Mouse (Mus musculus) hindbrain, embryonic 11.5 days (tissue): Measurements from ENCODE around the gene Uba5. TPM values are rescaled to one million over a fixed set of nuclear protein-coding genes. Genes with fewer than 3 reads are reported as not detected.
A peak's percentile ranks its signal among the peaks of the same experiment; 100 is the strongest.

Source experiments
- ATAC-seq: fragments of 200-750 bp; cut with Nextera tagmentation; 2 replicates; pipeline ENCODE4 v1.8.0; 2017; ENCODE audit warnings: mild to moderate bottlenecking, moderate TSS enrichment, moderate library complexity; ENCODE audit not compliant: low FRiP score
- DNase-seq: peaks from one replicate; pipeline ENCODE4 v3.0.0-alpha.2; 2015; ENCODE audit warnings: low spot score
- H3K27ac ChIP-seq: fragments of 300-500 bp; sonication (generic); 2 replicates; pipeline ENCODE4 v1.5.1; 2014; ENCODE audit warnings: mild to moderate bottlenecking, low read depth, low read length
- H3K27me3 ChIP-seq: fragments of 300-500 bp; sonication (generic); 2 replicates; pipeline ENCODE4 v1.6.1; 2014; ENCODE audit warnings: mild to moderate bottlenecking, low read length, moderate library complexity, mixed read lengths; ENCODE audit not compliant: control insufficient read depth, insufficient read depth
- H3K36me3 ChIP-seq: fragments of 300-500 bp; sonication (generic); 2 replicates; pipeline ENCODE4 v1.6.1; 2014; ENCODE audit warnings: mild to moderate bottlenecking, low read length, moderate library complexity, mixed read lengths; ENCODE audit not compliant: control insufficient read depth, insufficient read depth
- H3K4me1 ChIP-seq: fragments of 300-500 bp; sonication (generic); replicated peaks from 2 replicates; pipeline ENCODE4 v1.6.1; 2014; ENCODE audit warnings: low read length, mixed read lengths; ENCODE audit not compliant: control insufficient read depth, insufficient read depth
- H3K4me2 ChIP-seq: fragments of 300-500 bp; sonication (generic); replicated peaks from 2 replicates; pipeline ENCODE4 v1.6.1; 2014; ENCODE audit warnings: mild to moderate bottlenecking, low read depth, low read length
- H3K4me3 ChIP-seq: fragments of 300-500 bp; sonication (generic); 2 replicates; pipeline ENCODE4 v1.5.1; 2014; ENCODE audit warnings: low read depth, low read length
- H3K9ac ChIP-seq: fragments of 300-500 bp; sonication (generic); 2 replicates; pipeline ENCODE4 v1.6.1; 2014; ENCODE audit warnings: low read depth, low read length
- H3K9me3 ChIP-seq: fragments of 300-500 bp; sonication (generic); 2 replicates; pipeline ENCODE4 v1.6.1; 2016; ENCODE audit warnings: low read length; ENCODE audit not compliant: control insufficient read depth
- WGBS: fragments of 180-500 bp; shearing (Covaris S2); extraction: QIAGEN DNeasy Blood & Tissue Kit; methylation state at CpG from one replicate; pipeline ENCODE4 v1.1.7; 2014; 5-methylcytosine and 5-hydroxymethylcytosine counted together
- polyA plus RNA-seq: library from polyadenylated mRNA; unstranded; fragments of >200 nt; fragmentation: Nextera tagmentation; extraction: Ambion mirVana; gene quantifications from 2 replicates; pipeline ENCODE4 v1.2.1, GENCODE M21; 2014

Gene Uba5
- polyA plus RNA-seq, 1 experiment from 2014 or later, result 68.6 TPM

DNA sequence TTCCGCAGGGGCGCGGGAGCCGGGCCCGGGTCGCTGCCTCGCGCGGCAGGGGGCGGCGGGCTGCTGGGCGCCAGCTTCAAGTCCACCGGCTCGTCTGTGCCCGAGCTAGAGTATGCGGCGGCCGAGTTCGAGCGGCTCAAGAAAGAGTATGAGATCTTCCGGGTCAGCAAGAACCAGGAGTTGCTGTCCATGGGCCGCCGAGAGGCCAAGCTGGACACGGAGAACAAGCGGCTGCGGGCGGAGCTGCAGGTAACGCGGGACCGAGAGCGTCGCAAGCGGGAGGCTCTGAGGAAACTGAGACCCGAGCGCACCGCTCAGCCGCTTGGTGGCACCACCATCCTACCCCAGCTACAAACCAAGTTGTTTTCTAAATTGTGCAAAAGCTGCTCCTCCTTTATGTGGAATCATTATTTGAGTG is 60.0 kb downstream of the Uba5 start:
- H3K27me3 ChIP-seq, result no peaks in the 10 kb centered on the region
- H3K4me2 ChIP-seq, result peak overlapping the region; percentile 66
- H3K4me1 ChIP-seq, result no peaks in the 10 kb centered on the region
- H3K36me3 ChIP-seq, result no peaks in the 10 kb centered on the region
- WGBS, result under 1% methylated on average over 37 of the region's 37 CpGs
- DNase-seq, result peak; percentile 81
- H3K4me3 ChIP-seq, result peak overlapping the region; percentile 59
- peak; percentile 49 for ATAC-seq
- H3K9ac ChIP-seq, result peak overlapping the region; percentile 64
- 0 out of 2 replicates have a peak overlapping the region, but pooled peaks have one; percentile 34 for H3K27ac ChIP-seq
- no peaks in the 10 kb centered on the region for H3K9me3 ChIP-seq

DNA sequence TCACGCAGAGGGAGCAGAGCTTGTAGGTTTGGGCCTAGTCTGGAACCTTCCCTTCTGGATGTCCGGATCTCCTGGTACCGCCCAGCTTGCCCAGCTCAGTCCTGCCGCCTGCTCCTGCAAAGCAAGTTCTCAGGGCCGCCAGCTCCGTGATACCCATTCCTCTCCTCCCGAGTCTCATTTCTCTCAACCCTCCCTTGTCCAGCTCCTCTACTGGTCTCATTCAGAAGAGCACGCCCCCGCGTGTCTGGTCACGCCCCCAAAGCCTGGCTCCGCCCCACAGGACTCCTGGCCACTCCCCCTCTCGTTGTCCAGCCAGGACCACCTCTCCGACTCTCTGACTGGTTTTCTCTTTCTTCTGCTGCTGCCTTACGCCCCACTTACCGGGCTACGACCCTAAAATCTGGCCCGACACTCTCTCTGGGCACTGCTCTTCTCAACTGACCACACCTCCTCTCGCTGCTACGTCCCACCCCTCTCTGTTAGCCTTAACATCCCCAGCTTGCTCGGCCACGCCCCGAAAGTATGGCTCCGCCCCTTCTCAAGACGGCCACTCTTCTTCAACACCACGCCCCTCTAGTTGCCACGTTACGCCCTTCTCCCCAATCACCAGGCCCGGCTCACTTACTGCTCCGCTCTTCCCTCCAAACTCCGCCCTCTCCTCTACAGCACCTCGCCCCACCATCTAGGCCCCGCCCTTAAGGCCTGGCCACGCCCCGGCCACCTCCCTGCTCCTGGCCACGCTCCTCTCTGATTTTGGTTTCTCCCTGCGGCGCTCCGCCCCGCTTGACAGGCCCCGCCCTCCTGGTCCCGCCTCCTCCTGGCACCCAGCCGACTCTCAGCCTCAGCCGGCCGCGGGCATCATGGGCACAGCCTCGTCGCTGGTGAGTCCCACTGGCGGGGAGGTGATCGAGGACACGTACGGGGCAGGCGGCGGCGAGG is 60.7 kb downstream of the Uba5 start, which contains the start of gene Nphp3:
Nphp3 (plus strand) TSS at position 624 of the 939 bp plus-strand sequence.
- Histone ChIP-seq H3K9ac (peak within 1 kb of the TSS; percentile 64), H3K9me3 (no peaks in the 10 kb centered on the region), H3K27me3 (no peaks in the 10 kb centered on the region), H3K36me3 (no peaks in the 10 kb centered on the region), H3K4me2 (peak within 1 kb of the TSS; percentile 66), H3K4me3 (peak within 1 kb of the TSS; percentile 59), H3K27ac (peak within 1 kb of the TSS; percentile 39; the same call in 1 of the 2 replicates), H3K4me1 (no peaks in the 10 kb centered on the region)
- 1% methylated on average over 55 of the region's 55 CpGs for WGBS
- peak; percentile 99 for DNase-seq
- peak; percentile 98 for ATAC-seq

DNA sequence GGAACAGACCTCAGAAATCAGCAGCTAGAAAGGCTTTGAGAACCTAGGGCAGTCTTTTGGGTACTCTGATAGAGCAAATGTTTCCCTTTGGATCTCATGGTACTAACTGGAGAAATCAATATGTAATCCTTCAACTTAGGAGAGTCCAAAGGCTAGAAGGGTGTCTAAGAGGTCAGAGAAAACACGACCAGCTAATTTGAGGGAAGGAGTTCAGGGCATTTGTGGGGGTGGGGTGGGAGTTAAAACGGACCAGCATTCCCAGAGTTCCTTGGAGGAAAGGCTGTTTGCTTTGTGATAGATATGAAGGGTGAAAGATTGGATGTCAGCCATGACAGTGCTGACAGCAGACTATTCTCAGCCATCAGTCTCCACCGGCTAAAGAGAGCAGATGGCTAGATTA is 62.3 kb downstream of the Uba5 start:
- no peaks in the 10 kb centered on the region for H3K36me3 ChIP-seq
- no peaks in the 10 kb centered on the region for H3K9me3 ChIP-seq
- H3K4me2 ChIP-seq, result no peak overlapping the region
- no peak overlapping the region for H3K4me3 ChIP-seq
- ATAC-seq (no peak), DNase-seq (no peak)
- H3K4me1 ChIP-seq, result no peaks in the 10 kb centered on the region
- WGBS, result 57% methylated on average over 3 of the region's 3 CpGs
- H3K9ac ChIP-seq, result no peak overlapping the region
- H3K27me3 ChIP-seq, result no peaks in the 10 kb centered on the region
- H3K27ac ChIP-seq, result no peak overlapping the region

Other genes starting within 250 kb of the Uba5 start
- 3.7 and 4.2 TPM in 2 replicates for gene Nphp3, start 60.6 kb downstream of the Uba5 start, polyA plus RNA-seq
- gene Gm28305, start 22.5 kb downstream of the Uba5 start, polyA plus RNA-seq, result not detected in 2 replicates
- gene Acad11, start 243 bp upstream of the Uba5 start, polyA plus RNA-seq, result 7.9 and 9.2 TPM in 2 replicates
- 0.31 and 0.38 TPM in 2 replicates for gene Ackr4, start 63.8 kb upstream of the Uba5 start, polyA plus RNA-seq
- 19.8 and 31.5 TPM in 2 replicates for gene Dnajc13, start 199.8 kb upstream of the Uba5 start, polyA plus RNA-seq